Mouse (Mus musculus) olfactory bulb, adult 2 months (tissue): ENCODE measurements around the gene Tuba4a.

Experiments
- CTCF ChIP-seq: fragments of 200-500 bp; IDR thresholded peaks from 2 replicates; pipeline ENCODE4 v1.5.1; 2012; ENCODE audit warnings: low read depth, mild to moderate bottlenecking, low read length, moderate library complexity; ENCODE audit not compliant: insufficient read depth
- POLR2A ChIP-seq: fragments of 200-500 bp; IDR thresholded peaks from 2 replicates; pipeline ENCODE4 v1.6.1; 2012; ENCODE audit warnings: mild to moderate bottlenecking, low read depth, low read length, moderate library complexity; ENCODE audit not compliant: insufficient read depth

GRCm38 (mm10) chr1:75222926-75223325, 3.3 kb upstream of the Tuba4a start:
- no peak for TF ChIP-seq CTCF
- TF ChIP-seq POLR2A, result no peak
